Mouse (Mus musculus) adipocyte (in vitro differentiated cells): Measurements from ENCODE around the gene AC131692.1.
"Not testable (repeated sequence)": the region's sequence is repeated elsewhere in the genome, so short reads cannot be mapped to it uniquely, and the experiment has no call there.

ENCODE experiments used
- DNase-seq: peaks from one replicate; pipeline ENCODE4 v3.0.0-alpha.2; 2016; ENCODE audit warnings: low spot score

The AC131692.1 gene

GRCm38 (mm10) chr19:6117346-6117985 is 23.2 kb downstream of the AC131692.1 start:
- DNase-seq: peak; percentile 26

DNA sequence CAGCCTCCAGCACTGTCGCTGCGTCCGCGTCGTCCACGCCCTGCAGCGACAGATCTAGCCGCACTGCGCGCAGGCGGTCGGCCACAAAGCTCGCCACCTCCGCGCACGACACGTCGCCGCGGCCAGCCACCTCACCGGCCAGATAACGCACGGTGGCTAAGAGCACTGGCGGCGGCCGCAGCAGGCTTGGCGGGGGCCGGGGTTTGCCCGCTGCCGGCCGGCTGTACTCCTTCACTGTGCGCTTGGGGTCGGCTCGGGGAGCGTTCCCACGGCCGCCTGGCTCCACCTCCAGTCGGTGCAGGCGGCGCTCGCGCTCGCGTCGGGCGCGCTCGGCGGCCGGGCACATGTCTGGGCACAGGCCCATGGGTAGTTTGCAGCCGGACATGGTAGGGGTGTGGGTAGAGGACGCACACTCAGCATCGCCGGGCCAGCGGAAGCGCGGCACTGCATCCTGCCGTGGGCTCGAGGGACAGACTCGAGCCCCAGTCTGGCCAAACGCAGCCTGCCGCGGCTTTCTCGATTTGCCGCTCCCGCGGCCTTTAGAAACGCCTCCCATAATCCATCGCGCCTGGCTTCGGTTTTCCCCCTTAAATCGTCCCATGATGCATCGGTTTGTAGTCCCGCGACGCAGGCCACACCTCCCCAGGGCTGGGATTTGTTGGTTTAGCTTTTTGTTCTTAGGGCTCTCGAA is 23.9 kb downstream of the AC131692.1 start, which contains the start of gene Sac3d1:
Gene Sac3d1 (minus strand): TSS at position 665 of the 691 bp plus-strand sequence.
- DNase-seq: peak; percentile 96

DNA sequence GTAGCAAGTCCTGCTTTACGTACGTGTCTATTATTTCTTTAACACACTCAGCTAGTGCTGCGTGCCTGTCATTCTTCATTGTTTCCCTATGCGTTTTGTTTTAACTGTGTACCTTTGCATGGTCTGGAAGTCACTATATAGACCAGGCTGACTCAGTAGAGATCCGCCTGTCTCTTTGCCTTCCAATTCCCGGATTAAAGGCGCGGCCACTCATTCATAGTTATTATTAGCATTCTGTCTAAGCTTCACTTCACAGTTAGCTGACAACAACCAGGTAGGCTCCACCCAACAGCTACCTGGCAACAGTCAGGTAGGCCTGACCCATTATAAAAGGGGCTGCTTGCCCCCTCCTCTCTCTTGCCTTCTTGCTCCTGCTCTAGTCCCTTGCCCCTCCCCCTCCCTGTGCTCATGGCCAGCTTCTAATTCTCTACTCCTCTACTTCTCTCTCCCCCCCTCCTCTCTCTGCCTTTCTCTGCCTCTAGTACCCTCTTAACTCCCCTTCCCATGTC is 24.5 kb downstream of the AC131692.1 start:
- no peak for DNase-seq

GRCm38 (mm10) chr19:6121761-6122160 is 27.5 kb downstream of the AC131692.1 start:
- DNase-seq: no peak

DNA sequence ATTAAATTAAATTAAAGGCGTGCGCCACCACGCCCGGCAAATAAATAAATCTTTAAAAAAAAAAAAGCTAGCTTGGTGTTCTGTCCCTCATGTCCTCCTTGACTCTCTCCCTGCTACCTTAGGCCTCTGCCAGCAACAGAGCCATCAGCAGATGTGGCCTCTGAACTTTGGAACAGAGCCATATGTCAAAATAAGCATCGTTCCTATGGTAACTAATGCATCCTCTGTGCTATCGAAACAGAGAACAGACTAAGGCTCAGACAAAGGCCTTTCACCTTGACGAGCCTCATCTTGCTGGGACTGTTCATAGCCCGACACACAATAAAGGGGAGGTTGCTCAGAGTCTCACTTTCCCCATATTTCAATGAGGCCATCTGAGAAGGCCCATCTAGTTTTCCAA is 29.1 kb downstream of the AC131692.1 start:
- peak; percentile 69 for DNase-seq

GRCm38 (mm10) chr19:6124898-6125297 is 30.7 kb downstream of the AC131692.1 start:
- DNase-seq: peak; percentile 55

- peak; percentile 81 for DNase-seq
Measured at GRCm38 (mm10) chr19:6126289-6126688, 32.1 kb downstream of the AC131692.1 start.

GRCm38 (mm10) chr19:6126789-6127580 is 32.8 kb downstream of the AC131692.1 start:
- DNase-seq: no peak

GRCm38 (mm10) chr19:6127760-6128341 is 33.6 kb downstream of the AC131692.1 start, which contains the start of gene Snx15:
Snx15 (minus strand) TSS chr19:6128304.
- peak; percentile 99 for DNase-seq

GRCm38 (mm10) chr19:6130414-6131128 is 36.4 kb downstream of the AC131692.1 start:
- DNase-seq: not testable (repeated sequence)

DNA sequence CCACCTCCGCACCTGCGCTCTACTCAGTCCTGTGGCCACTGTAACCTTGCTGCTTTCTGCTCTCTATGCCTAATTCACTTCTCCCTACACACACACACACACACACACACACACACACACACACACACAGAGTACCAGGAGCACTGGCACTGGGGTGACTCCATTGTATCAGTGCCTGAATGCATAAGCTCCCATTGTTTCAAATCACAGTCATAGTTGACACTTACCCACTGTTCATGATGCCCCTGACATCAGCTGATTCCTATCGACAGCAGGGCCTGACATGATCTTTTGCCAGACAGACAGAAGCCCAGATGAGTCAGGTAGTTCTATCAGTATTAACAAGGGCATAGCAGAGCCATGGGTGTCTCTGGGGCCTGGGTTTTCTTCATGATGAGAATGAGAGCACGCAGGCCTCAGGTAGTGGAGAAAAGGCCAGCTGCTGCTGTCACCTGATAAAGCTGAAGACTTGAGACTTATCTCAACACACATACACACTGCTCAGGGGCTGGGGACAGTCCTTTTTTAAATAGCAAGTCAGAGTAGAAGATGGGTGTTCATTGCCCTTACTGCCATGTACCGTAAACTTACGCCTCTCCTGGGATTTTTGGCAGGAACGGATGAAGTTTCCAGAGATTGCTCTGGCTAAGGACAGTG is 38.1 kb downstream of the AC131692.1 start:
- DNase-seq: no peak

GRCm38 (mm10) chr19:6133197-6133596 is 39.0 kb downstream of the AC131692.1 start:
- DNase-seq: not testable (repeated sequence)

DNA sequence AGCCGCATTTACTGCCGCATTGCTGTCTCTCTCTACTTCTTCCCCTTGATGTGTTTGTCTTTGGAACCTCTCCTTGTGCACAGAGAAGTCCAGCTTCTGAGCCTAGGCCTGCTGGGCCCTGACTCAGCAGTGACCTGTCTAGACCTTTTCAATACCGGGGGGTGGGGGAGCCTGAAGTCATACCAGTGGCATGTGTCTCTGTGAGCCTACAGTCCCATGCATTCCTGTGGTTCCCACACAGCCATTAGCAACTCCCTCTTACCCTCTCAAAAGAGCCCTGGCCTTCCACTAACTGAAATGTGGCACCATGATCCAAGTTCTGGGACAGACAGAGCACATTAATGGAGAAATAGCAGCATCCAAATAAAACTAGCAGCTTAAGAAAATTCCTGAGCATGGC is 42.2 kb downstream of the AC131692.1 start:
- no peak for DNase-seq

DNA sequence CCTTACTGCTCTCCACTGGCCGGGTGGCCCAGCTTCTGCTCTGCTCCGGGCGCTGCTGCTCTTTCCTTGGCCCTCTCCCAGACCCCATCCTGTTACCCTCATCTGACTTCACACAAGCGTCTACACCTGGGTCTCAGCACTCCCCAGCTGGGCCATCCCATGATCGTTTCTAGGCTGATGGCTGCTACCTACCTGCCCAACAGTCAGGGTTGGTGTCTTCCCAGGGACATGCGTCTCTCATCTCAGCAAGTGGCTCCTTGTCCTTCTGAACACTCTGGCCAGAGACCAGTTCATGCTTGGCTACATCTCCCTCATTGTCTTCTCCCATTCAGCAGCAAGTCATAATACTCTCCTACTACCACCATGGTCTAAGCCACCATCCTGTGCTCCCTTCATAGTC is 45.5 kb downstream of the AC131692.1 start:
- no peak for DNase-seq

DNA sequence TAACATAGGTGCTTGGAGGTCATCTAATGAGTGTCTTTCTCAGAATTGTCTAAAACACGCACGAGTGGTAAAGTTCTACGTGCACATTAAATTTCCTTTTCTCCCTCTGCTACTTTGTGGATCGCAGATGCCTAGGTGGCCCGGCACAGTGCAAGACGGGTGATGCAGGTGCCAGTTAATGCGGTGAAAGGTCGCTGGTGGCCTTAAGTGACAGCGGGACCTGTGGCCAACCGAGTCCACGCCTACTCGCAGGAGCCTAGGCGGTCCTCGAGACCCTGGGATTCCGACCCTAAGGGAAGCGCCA is 46.1 kb downstream of the AC131692.1 start:
- no peak for DNase-seq

- DNase-seq: peak; percentile 96
Measured at GRCm38 (mm10) chr19:6140678-6141393, 46.6 kb downstream of the AC131692.1 start, which contains the start of gene Batf2. Batf2 (plus strand) TSS chr19:6140983.

GRCm38 (mm10) chr19:6141394-6141749 is 47.2 kb downstream of the AC131692.1 start, which contains the start of gene Arl2:
Arl2 (minus strand) TSS chr19:6141548.
- peak; percentile 93 for DNase-seq

DNA sequence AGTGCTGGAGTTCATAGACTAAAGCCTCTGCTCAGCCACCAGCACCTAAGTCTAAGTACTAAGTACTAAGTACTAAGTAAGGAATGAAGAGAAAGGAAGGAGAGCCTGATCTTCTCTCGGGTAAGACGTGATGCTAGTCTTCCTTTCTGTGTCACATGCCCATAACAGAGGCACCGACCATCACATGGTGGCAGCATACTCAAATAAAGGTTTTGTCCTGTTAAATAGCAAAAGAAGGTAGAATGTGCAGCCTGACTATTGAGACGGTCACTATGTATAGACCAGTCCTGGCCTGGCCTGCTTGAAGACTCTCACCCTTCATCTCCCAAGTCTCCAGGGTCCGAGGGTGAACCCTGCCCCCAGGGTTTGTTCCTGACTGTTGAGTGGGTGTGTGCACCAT is 50.6 kb downstream of the AC131692.1 start:
- DNase-seq: no peak
